Mouse (Mus musculus) embryonic stem cell, embryonic (primary cell): Measurements from ENCODE around the gene Gm21915.

Source experiments
- CTCF ChIA-PET, 4 experiments: fragments of 300-600 bp in 2 of 4; fragments of 350-600 bp in 2 of 4; sonication (Branson Sonifier 250); formaldehyde crosslinking; loops; one replicate each; lab custom pipeline; 2022; ENCODE audit warnings: inconsistent platforms in 2 of 4; lab: Charles Lee
- POLR2A ChIA-PET, 4 experiments: fragments of 300-600 bp in 2 of 4; fragments of 350-600 bp in 2 of 4; sonication (Branson Sonifier 250); formaldehyde crosslinking; loops; one replicate each; lab custom pipeline; 2022; ENCODE audit warnings: antibody characterized with exemption in 4 of 4, inconsistent platforms in 1 of 4; lab: Charles Lee

Gm21915 gene

DNA sequence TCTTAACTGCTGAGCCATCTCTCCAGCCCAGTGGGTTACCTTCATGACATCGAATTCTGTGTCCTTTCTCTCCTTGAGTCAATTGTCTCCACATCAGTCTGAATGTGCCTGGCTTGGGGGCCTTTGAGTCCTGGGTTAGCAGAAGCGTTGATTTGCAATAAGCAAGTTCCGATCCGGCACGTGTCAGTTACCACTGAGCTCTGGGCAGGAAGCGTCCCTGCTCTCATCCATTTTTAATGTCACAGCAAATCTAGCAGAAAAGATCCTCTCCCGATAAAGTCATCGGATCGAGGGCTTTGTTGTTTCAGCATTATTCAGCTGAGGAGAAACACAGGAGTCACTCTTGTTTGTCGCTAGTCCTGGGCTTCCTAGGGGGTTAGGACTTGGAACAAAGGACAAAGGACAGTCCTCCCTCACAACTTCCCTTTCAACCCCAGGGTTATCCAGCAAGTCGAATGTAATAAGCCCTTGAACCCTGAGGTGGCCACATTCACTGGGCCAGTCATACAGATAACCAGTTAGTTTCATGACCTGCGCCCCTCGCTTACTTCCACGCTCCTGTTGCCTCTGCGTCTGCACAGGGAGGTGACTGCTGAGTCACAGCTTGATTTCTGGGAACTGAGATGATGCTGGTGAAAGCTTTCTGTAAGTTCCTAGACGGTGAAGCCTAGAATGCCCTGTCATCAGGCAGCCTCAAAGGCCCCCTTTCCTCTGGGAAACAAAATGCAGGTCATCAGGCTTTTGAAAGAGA lies 27.8 kb upstream of the Gm21915 start:
- ChIA-PET CTCF (interaction anchor here in 3 of 4 experiments (0.9 to 1.9 kb wide), 5 partner anchors 15 to 309 kb away, joined by 3 to 6 read pairs (median 4); no protein-coding TSS in a partner anchor), POLR2A (interaction anchor here in 3 of 4 experiments (0.6 to 3.1 kb wide), 17 partner anchors 9 to 164 kb away, joined by 3 to 16 read pairs (median 3); no protein-coding TSS in a partner anchor)

DNA sequence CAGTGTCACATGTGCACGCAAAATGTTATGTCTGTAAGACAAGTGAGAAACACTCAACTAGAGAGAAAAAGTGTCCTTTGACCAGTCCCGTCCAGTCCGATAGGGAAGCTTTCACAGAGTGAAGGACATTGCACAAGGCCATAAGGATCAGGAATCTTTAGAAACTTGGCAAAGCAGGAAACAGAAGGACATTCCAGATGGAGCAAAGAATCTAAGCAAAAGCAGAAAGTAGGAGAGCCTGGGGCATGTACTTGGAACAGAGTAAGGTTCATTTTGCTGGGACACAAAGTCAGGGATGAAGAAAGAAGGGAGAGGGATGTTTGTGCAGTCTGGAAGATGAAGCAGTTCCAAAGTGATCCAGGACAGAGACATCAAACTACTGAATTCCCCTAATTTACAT lies 21.0 kb upstream of the Gm21915 start:
- CTCF ChIA-PET: interaction anchor here in 2 of 4 experiments (1.4 to 1.8 kb wide), 2 partner anchors 9 to 14 kb away, joined by 3 to 9 read pairs; no protein-coding TSS in a partner anchor
- POLR2A ChIA-PET: interaction anchor here in 1 of 4 experiments (1.5 kb wide), 1 partner anchor 12 kb away, joined by 3 read pairs; no protein-coding TSS in a partner anchor

DNA sequence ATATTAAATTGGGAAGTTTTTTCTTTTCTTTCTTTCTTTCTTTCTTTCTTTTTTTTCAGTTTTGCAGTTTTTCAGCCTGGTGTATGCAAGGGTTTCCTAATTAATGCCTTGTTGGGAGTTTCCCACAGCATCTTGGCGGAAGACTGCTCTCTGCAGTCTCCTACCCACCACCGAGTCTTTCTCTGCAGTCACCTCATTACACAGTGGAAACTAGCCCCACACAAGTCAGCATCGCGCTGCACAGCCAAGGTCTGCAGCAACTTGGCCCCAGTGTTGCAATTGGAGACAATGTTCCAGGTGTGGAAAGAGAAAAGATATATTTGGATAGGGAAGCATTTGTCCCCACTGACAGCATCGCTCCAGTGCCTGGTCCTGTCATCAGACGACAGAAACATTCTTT lies 20.4 kb upstream of the Gm21915 start:
- ChIA-PET POLR2A (no interaction called here), CTCF (interaction anchor here in 1 of 4 experiments (1.4 to 2.5 kb wide), 2 partner anchors 9 to 22 kb away, joined by 3 to 7 read pairs; no protein-coding TSS in a partner anchor)

DNA sequence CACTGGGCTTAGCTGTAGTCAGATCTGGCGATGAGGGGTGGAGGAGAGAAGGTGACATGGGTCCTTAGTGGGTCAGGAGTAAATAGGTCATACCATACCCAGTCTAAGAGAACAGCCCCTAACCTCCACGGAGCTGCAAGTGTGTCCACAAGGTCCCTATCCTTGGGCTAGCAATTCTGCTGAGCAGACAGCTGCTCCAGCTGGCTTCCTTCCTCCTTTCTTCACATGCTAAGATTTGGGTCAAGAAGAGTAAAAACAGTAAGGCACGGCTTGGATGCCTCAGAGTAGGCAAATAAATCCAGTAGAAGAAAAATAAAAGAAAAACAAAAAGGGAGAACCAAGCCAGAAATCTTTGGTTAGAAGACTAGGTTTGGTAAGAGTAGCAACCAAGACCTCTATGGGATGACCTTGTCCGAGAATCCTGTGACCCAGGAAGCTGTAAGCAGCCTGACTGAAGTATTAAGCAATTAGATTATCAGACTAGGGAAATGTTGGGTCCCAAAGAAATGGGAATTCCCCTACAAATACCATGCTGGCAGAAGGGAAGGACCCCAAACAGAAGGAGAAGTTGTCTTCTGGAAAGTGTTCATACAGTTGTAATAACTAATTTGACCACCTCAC lies 19.1 kb upstream of the Gm21915 start:
- CTCF ChIA-PET: interaction anchor here in 1 of 4 experiments (2.5 kb wide), 1 partner anchor 23 kb away, joined by 7 read pairs; no protein-coding TSS in a partner anchor
- POLR2A ChIA-PET: interaction anchor here in 3 of 4 experiments (0.6 to 2.6 kb wide), 6 partner anchors 9 to 154 kb away, joined by 3 to 11 read pairs (median 4); no protein-coding TSS in a partner anchor

DNA sequence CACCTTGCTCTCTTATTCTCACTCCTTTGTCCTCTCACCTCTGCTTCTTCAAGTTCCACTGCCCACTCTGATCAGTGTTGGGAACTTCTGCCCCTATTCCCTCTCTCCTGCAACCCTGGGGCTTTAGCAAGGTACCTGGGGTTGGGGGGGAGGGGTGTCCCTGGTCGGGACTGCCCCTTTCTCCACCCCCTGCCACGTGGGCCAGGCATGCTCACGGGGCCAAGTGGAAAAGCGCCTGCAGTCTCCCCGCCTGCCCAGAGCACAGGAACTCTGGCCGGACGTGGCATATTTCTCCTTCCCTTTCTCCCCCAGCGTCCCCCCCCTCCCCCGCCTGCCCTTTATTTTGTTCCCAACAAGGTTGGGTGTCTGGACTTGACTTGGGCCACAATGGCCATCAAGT lies 17.7 kb upstream of the Gm21915 start:
- ChIA-PET POLR2A (interaction anchor here in 2 of 4 experiments (0.6 to 3.3 kb wide), 12 partner anchors 8 to 262 kb away, joined by 3 to 15 read pairs (median 5); no protein-coding TSS in a partner anchor), CTCF (interaction anchor here in 1 of 4 experiments (1.0 kb wide), 1 partner anchor 17 kb away, joined by 3 read pairs; no protein-coding TSS in a partner anchor)

DNA sequence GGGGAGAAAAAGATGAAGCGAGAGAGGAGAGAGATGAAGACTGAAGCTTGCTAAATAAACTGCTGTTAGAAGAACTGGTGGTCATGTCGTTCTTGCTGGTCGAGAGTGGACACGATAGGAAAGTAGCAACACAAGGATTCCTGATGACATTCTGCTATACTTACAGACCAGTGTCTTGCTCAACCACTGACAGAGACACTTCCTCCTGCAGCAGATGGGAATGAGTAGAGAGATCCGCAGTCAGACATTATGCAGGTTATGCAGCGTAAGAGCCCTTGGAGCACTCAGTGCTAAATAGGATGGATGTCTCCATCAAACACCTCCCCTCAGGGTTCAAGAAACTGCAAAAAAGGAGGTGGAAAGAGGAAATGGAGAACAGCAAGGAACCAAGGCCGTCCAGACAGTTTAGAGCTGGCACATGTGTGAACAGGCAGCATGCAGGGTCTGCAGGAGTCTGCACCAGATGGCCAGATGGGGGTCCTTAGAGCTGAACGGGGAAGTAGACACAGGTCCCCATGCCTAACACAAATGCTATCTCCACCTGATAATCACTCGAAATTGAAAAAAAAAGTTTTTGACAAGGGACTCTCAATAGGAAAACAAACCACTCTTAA lies 4.1 kb upstream of the Gm21915 start:
- ChIA-PET POLR2A (interaction anchor here in 2 of 4 experiments (0.8 to 2.8 kb wide), 23 partner anchors 9 to 141 kb away, joined by 3 to 15 read pairs (median 4); partner anchors contain the start of genes Clmp (in 1 of the 2) and Hspa8 (in 1 of the 2)), CTCF (no interaction called here)

DNA sequence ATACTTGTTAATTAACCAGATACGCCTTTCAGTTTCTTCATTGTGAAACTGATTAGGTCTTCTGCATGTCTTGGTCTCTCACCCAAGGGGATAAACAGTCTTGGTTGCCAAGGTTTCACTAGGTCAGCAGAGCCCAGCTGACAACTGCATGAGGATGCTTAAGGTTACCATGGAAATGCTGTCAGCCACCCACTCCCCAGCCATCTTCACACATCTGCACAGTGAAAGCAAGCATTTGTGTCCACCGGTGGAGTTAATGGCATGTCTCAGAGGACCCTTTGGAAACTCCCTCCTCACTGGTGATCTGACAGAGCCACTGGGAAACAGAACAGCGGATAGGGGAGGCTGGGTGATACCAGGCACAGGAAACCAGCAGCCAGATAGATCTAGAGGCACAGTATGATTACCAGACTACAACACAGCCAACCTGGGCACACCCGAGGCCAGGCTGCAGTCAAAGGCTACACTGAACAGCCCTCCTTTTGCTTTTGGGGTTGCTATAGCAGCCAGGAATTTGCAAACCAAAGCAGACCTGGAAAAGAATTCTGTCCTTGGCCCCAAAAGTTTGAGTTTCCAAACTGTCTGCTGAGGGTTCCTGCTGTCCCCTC lies 1.0 kb downstream of the Gm21915 start:
- CTCF ChIA-PET: interaction anchor here in 1 of 4 experiments (0.6 kb wide), 1 partner anchor 31 kb away, joined by 7 read pairs; no protein-coding TSS in a partner anchor
- POLR2A ChIA-PET: interaction anchor here in 2 of 4 experiments (0.6 to 1.5 kb wide), 3 partner anchors 23 to 100 kb away, joined by 3 to 4 read pairs (median 3); no protein-coding TSS in a partner anchor

DNA sequence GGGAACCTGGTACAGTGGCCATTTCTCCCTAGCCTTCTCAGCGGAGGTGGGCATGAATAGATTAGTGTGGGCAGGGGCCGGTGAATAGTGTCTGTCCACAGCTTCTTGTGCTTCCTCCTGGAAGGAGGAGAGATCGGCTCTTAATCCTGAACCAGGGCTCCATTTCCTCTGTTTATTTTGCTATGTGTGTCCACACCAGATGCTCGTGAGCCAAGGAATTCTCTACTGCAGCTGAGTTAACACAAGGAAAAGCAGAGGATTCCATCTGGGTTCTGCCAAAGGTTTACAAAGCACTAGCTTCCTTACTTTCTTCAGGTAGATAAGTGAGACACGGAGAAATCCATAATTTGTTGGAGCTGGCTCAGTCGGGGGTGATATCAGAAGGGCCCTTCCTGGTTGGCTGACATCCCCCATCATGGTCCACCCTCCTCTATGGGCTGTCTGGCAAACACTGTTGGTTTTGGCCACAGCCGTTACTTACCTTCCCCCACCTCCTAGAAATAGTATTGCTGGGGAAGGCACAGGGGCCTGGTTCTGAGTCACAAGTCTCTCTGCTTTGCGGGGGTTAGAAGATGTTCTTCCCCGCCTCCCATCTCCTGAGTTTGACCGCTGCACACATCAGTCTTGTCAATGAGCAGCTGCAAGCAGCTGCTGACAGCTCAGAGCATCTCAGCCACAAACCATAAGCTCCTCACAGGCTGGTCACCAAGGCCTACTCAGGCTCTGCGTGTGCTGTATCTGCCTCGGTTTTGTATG lies 5.0 kb downstream of the Gm21915 start:
- ChIA-PET POLR2A (interaction anchor here in 2 of 4 experiments (0.6 to 3.0 kb wide), 7 partner anchors 9 to 436 kb away, joined by 3 to 15 read pairs (median 3); partner anchors contain the start of gene Clmp (in 2 of the 2)), CTCF (interaction anchor here in 1 of 4 experiments (0.6 kb wide), 1 partner anchor 251 kb away, joined by 3 read pairs; no protein-coding TSS in a partner anchor)

DNA sequence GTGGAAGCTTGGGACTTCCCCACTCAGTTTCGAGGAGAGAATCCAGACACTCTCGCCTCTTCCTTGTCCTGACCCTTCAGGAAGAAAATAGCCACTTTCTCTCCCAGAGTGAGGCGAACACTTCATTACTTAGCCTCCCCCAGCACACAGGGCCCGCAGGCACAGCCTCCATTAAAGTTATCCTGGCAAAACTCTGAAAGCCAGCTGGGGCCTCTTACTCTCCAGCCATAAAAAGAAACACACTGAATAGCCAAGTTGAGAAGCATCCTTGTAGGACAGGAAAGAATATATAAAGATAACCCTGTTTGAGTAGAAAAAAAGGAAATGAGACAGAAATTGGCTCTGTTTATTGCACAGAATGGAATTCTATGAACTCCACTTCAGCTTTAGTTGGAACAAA lies 8.2 kb downstream of the Gm21915 start:
- POLR2A ChIA-PET: interaction anchor here in 2 of 4 experiments (0.9 to 1.8 kb wide), 7 partner anchors 13 to 122 kb away, joined by 3 to 6 read pairs (median 3); partner anchors contain the start of gene Hspa8 (in 1 of the 2)
- CTCF ChIA-PET: no interaction called here

DNA sequence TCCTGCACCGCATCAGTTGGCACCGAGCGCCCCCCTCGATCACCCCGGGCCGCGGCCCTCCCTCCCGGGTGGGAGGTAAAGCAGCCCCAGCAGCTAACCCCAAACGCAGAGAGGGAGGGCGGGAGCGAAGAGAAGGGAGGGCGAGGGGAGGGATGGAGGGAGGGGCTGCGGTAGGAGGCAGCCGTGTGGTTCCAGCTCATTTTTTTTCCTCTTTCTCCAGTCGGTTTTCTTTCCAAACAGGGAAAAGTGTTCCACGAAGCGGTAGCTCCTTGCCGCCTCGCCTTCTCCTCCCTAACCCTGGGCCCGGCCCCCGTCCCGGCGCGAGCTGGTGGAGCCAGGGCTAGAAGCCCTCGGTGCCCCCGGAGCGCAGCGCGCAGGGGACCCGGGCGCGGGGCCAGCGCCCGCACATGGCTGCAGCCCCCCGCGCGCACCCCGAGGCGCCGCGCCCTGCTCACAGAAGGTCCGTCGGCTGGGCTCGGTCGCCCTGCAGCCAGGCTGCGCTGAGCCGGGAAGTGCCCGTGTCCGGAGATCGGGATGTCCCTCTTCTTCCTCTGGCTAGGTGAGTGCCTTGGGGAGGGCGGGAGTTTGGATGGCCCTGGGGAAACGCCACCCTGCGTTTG lies 15.5 kb downstream of the Gm21915 start, which contains the start of gene Clmp:
Gene Clmp, plus strand, starts transcription at position 162 of the 620 bp plus-strand sequence.
- ChIA-PET POLR2A (interaction anchor here (0.6 to 2.7 kb wide), 33 partner anchors 9 to 446 kb away, joined by 3 to 18 read pairs (median 4); partner anchors contain the start of gene Hspa8 (in 1 of the 4)), CTCF (interaction anchor here in 3 of 4 experiments (0.5 to 1.4 kb wide), 7 partner anchors 50 to 500 kb away, joined by 3 to 9 read pairs (median 4); no protein-coding TSS in a partner anchor)

DNA sequence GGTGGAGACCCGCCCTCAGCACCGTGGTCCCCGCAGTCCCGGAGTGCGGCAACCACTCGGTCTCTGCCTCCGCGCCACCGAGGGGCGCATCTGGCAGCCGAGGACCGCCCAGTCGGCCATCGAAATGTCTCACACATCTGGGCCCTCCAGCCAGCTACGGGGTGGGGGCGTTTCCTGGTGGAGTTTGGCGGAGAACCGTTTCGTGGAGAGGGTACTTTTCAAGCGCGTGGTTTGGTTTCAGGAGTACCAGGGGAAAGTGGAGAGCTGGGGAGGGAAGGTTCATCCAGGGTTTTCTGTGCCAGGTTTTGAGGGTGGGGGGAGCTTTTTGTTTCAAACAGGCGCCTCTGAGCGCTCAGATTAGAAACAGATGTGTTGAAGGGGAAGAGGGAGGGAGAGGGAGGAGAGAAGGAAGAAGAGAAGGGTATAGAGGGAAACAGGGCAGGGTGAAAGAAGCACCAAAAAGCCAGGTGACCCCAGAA lies 16.0 kb downstream of the Gm21915 start:
- ChIA-PET POLR2A (interaction anchor here in 3 of 4 experiments (0.7 to 2.7 kb wide), 23 partner anchors 9 to 447 kb away, joined by 3 to 18 read pairs (median 4); partner anchors contain the start of gene Hspa8 (in 1 of the 3)), CTCF (interaction anchor here in 3 of 4 experiments (0.7 to 1.4 kb wide), 4 partner anchors 61 to 443 kb away, joined by 3 to 9 read pairs (median 6); no protein-coding TSS in a partner anchor)

DNA sequence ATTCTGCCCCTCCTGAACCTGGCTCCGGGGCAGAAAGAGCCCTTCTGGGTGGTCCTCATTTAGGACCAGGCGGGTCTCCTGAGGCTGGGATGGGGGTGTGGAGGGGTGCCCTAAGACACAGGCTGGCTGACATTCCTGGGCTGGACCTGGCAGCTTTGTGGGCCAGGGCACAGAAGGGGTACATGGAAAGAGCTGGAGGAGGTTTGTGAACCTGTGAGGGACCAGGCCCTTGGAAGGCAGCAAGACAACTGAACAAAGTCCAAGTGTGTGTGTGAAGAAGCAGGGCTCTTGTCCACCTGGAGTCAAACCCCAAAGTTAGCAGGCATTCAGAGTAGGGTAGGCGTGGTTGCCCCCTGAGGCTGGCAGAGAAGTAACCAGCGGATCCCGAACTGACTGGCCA lies 16.6 kb downstream of the Gm21915 start:
- ChIA-PET POLR2A (interaction anchor here in 2 of 4 experiments (0.6 to 2.7 kb wide), 13 partner anchors 9 to 447 kb away, joined by 3 to 18 read pairs (median 4); no protein-coding TSS in a partner anchor), CTCF (interaction anchor here in 3 of 4 experiments (0.6 to 1.1 kb wide), 4 partner anchors 42 to 342 kb away, joined by 3 to 5 read pairs (median 4); no protein-coding TSS in a partner anchor)

DNA sequence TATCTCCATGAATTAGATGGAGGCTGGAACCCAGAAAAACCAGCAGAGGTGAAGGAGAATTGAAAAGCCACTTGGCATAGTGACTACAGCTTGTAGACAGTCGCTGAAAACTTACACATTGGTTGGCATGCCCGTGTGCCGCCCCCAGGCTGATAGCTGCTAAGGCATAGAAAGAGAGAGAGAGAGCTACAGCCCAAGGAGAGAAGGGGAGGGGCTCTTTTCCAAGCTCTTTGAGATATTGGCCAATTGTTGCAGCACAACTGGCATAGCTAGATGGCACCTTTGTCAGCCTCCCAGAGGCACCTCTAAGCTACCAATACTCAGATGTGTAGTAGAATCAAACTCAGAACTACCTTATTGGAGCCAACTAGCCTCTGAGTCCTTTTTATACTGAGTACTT lies 17.1 kb downstream of the Gm21915 start:
- CTCF ChIA-PET: interaction anchor here in 3 of 4 experiments (0.5 to 1.1 kb wide), 5 partner anchors 43 to 341 kb away, joined by 3 to 5 read pairs (median 3); no protein-coding TSS in a partner anchor
- POLR2A ChIA-PET: interaction anchor here in 2 of 4 experiments (0.5 to 2.1 kb wide), 9 partner anchors 9 to 1118 kb away, joined by 3 to 7 read pairs (median 4); no protein-coding TSS in a partner anchor

DNA sequence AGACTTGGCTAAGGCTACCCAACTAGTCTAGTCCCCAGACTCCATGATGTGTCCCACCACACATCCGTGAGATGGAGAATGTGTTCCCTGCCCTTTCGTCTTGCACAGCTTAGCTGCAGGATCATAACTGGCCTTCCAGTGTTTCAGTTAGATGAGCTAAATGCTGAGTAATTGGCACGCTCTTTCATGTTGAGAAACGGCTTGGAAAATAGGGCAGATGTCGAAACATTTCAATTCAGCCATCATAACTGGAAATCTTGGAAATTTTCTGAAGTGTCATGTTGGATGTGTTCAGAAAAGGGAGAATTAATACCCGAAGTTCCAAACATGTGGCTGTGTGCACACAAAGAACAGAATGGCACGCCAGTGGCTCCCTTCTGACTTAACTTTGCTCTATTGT lies 20.1 kb downstream of the Gm21915 start:
- CTCF ChIA-PET: no interaction called here
- POLR2A ChIA-PET: interaction anchor here in 1 of 4 experiments (1.6 kb wide), 1 partner anchor 27 kb away, joined by 3 read pairs; no protein-coding TSS in a partner anchor

DNA sequence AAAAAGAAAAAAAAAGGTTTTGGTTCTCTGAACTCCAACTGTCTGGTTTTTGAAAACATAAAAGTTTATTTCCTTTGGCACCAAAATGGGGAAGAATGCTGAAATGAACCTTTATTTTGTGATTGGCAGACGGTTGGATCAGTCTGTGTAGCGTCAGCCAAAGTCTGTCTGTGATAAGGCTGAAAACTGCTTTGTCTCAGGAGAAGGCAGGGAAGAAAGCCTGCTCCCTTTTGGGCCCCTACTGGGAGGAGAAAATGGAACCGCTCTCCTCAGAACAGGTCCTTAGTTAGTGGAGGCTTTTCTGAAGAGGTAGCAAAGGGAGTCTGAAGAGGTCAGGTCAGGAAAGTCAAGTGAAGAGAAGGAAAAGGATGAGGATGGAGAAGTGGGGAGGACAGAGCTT lies 22.6 kb downstream of the Gm21915 start:
- ChIA-PET POLR2A (interaction anchor here in 2 of 4 experiments (0.5 to 1.2 kb wide), 2 partner anchors 29 to 55 kb away, joined by 3 read pairs; no protein-coding TSS in a partner anchor), CTCF (interaction anchor here in 1 of 4 experiments (0.5 kb wide), 1 partner anchor 514 kb away, joined by 3 read pairs; no protein-coding TSS in a partner anchor)
